Mouse (Mus musculus) right cerebral cortex, postnatal 4 days (tissue): ENCODE measurements around the gene Cux1.
"Not testable (repeated sequence)": the region's sequence is repeated elsewhere in the genome, so short reads cannot be mapped to it uniquely, and the experiment has no call there.

Experiments used
- DNase-seq: peaks from one replicate; pipeline ENCODE4 v3.0.0-alpha.2; 2022

The Cux1 gene

DNA sequence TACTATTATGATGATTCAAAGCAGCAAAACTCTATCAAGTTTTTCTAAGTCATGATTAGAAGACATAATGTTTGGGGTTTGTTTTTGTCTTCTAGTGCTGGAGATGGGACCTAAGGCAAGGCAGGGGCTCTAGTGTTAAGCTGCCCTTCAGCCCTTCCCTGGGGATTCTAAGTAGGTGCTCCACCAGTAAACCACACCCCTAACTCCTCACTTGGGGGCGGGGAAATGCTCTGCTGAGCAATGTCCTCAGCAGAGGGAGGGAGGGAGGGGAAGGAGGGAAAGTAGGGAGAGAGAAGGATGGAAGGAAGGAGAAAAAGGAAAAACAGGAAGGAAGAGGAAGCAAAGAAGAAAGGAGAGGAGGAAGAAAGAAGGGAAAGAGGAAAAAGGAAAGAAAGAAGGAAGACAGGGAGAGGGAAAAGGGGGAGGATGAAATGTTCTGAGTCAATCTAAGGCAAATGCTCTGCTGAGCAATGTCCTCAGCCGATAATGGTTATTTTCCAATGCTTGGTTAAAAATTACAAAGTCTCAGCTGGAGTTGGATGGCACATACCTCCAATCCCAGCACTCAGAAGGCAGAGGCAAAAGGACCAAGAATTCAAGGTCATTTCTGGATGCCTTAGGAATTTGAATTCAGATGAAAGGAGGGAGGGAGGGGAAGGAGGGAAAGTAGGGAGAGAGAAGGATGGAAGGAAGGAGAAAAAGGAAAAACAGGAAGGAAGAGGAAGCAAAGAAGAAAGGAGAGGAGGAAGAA lies 96.1 kb downstream of the Cux1 start:
- DNase-seq, result not testable (repeated sequence)

DNA sequence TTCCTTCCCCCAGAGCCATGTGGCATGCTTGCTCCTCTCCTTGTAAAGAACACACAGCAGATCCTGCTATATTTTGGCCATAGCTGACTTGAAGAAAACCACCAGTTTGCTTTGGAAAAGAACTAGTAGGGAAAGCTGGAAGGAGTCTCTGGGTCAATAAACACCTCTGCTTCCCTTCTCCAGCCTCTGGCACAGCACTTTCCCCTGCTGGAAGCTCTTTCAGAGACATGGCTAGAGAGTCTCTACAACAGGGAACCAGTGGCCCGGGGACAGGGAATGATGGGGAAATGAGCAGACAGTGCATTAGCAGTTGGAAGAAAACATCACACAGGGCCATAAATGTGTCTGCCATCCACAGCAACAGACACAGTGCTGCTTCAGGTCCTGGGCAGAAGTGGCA lies 98.0 kb downstream of the Cux1 start:
- no peak for DNase-seq

DNA sequence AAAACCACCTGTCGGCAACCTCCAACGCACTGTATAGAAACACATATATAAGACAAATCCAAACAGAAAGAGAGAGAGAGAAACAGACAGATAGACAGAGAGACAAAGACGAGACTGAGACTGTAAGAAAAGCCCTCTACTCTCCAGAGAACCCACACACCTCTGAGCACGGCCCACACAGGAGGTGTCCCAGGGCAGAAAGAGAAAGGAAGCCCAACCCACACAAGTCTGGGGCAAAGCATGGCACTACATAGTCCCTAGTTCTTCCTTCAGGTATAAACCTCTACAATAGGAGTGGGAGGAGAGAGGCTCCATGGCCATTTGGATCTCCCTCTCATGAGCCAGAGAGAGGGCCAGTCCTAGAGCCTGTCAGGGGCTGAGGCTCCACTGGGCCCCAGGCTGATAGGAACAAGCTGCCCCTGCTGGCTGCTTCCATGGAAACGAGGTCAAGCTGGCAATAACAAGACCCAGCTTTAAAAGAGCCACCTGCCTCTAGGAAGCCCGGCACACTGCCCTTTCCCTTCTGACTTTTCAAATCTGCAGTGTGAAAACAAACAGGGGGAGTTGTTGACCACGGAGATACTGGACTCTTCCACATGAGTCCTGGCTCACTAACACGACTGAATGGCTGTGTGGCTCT lies 99.8 kb downstream of the Cux1 start:
- no peak for DNase-seq

DNA sequence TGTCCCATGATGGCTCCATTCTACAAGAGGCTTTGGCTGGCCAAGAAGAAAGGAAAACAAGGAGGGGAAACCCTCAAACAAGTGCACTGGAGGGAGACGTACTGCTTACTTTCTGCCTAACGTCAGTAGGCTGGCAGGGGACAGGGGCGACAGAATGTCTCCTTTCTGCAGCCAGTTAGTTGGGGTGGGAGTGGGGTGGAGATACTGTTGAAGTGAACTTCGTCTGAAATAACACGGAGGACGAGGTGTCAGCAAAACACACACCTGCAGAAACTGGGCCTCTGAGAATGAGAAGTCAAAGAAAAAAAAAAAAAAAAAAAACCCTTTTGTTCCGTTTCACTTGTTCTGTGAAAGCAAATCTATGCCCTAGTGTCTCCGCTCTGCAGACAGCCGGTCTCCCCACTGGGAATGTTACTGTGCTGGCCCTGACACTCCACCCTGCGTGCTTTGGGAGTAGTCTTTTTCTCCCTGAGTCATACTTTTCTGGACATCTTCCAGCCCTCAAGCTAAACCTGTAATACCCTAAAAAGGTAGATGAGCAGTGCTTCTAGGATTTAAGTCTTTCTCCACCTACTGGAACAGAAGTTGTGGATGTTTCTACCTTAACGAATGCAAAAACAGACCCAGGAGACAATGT lies 101.4 kb downstream of the Cux1 start:
- DNase-seq, result no peak

DNA sequence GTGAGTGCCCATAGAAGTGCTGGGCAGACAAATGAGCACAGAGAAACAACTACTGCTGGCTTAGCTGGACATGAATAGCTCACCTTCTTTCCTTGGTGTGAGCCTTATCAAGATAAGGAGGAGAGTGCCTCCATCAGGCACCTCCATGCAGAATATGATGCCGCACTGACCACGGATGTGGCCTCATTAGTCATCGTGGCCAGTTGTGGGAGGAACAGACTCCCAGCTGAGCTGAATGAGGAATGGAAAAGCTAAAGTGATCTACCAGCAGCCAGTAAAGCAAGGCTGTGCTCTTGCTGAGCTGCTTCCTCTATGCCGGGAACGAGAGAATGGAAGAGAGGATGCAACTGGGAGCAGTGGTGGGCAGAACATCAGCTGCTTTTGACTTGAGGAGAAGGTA lies 101.9 kb downstream of the Cux1 start:
- no peak for DNase-seq

DNA sequence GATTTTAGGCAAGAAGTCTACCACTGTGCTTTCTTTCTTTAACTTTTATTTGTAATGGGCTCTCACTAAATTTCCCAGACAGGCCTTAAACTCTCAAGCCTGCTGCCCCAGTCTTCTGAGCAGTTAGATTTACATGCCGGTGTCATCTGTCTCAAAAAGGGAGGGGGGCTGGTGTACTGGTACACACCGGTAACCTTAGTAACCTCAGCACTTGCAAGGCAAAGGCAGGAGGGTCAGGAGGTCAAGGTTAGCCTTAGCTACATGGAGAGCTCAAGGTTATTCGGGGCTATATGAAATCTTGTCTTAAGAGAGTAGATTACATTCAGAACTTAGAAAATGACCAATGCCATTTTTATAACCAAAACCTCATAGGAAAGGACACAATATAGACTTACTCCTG lies 102.4 kb downstream of the Cux1 start:
- no peak for DNase-seq

DNA sequence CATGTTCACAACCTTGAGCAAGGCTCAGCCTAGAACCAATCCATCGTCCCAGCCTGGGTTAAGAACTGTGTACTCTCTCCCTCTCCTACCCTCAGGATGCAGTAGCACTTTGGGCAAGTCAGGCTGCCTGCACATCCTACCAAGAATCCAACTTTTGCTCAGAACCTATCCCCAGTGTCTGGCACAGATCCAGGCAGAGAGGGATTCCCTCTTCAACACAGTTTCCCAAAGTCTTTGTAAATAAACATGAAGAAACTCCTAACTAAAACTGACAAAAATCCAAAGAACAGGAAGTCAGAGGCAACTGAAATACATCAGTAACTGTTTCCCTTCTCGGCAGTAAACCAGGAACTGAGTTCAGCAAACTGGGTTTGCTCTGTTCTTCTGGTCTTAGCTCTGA lies 103.2 kb downstream of the Cux1 start:
- no peak for DNase-seq

DNA sequence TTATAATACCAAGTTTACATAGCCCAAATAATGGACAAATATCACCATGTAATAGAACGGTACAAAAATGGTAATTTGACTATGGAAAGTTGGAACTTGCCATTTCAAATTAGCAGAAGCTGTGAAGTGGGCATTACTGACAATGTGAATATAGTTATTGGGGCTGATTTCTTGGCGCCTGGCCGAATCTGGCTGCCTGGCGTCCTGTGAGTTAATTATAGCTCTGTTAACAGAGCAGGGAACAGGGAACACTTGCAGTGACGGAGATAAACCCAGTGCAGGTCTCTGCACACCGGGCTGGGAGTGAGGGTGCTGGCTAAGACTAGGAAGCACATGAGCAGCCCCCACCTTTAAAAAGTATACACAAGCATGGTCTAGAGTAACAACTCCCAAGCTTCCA lies 104.7 kb downstream of the Cux1 start:
- DNase-seq, result peak; percentile 44

DNA sequence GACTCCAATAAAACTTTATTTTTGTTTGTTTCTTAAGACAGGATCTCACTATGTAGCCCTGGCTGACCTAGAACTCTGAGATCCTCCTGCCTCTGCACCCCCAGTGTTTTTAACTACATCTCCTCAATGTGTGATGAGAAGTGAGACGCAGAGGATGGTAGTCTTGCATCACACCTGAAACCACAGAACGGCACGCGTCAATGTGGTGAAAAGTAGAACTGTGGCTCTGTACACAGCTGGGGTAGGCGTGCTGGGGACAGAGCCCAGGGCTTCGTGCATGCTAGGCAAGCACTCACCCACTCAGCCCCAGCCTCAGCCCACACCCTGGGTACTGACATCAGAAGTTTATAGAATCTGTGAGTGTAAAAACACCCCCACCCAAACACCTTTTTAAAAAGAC lies 107.4 kb downstream of the Cux1 start:
- no peak for DNase-seq

DNA sequence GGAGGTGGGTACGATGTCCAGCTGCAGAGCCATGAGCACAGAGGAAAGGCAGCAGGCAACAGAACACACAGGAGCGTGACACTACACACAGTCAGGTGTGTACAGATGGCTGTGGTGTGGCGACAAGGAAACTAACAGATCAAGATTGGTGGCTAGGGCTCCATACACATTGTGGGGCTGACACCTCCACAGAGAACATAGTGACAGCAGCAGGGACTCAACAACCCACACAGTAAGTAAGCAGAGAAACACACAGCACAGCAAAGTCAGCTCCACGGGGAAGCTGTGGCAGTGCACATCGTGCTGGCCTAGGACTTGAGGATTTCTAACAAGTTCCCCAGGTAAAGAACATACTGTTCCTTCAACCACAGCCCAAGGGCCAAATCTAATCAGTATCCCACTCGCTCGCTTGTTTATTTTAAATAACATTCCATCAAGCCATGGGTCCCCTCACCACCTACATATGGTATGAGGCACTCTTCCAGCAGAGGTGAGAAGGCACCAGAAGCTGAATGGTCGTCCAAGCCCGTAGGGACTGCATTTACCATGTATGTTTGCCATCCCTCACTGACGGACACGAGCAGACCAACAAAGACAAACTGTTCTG lies 108.3 kb downstream of the Cux1 start:
- no peak for DNase-seq

DNA sequence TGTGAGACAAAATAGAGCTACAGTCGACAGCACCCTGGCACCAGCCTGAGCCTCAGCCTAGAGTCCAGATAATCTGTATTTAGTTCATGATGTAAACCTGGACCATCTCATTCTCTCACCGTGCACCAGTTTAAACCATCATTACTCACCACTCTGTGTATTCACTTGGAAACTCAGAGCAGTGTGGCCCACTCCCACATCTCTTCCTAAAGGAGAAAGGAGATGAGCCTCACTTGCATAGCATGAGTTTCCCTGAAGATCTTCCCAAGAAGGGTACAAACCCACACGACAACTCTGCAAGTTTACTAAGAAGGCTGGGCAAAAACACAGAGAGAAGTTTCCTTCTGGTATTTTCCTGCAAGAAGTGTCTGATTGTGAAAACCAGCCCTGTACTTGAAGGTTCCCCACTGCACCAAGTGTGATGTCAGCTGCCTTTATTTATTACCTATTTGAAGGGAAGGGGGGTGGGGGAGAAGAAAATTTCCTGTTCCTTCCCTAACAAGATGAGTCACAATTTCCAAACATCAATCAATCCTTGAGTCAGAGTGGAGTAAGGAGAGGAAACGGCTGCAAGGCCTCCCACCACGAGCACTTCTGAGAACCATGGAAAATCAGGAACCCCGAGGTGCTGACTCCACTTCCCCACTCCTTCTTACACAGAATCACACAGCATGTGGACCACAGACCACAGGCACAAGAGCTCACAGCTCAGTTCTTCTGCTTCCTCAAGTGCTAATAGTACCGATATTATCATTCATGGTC lies 109.0 kb downstream of the Cux1 start:
- DNase-seq, result no peak

DNA sequence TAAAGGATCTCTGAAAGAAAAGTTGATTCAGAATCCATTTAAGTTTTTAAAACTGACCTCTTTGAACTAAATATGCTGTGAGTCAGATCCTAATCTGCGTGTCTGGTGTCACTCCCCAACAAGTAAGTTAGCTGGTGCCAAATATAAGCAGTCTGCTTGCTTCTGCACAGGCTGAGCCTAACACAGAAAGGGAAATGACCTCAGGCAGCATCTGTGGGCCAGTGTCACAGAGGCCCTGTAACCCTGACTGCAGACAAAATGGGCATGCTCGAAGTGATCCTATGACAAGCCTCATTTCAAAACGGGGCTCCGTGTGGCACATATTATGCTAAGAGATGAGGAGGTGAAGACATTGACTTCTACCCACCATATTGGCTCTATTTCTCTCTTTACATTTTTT lies 110.9 kb downstream of the Cux1 start:
- DNase-seq, result no peak

DNA sequence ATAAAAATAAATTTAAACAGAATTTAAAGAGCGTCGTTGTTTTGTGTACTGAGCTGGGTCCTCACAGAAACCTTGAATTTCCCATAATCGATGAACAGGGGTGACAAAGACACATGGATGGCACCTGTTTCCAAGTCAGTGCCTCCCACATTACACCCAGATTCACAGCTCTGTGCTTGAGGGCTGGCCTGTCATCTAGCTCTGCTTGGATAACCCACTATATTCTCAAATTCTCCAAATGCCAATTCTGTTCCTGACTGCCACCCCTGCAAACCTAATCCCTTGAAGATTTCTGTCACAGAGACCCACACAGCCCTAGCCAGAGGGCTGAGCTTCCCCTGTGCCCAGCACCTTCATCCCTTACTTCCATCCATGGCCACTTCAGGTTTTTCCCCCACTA lies 114.6 kb downstream of the Cux1 start:
- no peak for DNase-seq

DNA sequence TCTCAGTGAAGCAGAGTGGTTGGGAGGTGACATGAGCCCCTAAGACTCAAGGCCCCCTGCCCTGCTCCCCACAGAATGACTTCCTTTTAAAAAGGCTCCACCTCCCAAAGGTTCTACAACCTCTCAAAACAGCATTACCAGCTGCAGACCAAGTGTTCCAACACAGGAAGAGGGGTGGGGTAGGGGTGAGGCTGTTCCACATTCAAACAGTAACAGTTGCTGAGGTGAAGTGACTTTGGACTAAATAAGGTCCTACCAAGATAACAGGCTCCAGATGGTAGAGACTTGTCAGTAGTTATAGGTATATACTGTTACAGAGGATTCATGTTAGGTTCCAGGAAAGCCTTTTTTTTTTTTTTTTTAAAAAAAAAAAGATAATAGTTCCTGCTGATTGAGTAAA lies 117.5 kb downstream of the Cux1 start:
- no peak for DNase-seq

DNA sequence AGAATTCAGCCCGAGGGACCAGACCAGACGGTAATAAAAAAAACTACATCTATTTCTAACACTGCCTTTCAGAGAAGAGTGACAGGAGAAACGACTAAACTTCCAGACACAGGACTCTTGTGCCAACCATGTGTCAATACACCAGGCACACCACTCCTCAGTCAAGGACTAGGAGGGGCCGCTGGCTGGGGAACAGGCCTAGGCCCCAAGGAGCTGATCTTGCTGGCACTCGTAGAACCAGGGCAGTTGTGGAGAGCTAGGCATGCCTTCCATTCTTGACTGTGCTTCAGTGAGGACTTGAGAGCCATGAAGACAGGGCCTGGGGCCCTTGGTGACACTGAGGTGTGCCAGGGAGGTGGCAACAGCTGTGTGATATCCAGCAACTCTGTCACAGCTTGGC lies 121.3 kb downstream of the Cux1 start:
- DNase-seq, result no peak

DNA sequence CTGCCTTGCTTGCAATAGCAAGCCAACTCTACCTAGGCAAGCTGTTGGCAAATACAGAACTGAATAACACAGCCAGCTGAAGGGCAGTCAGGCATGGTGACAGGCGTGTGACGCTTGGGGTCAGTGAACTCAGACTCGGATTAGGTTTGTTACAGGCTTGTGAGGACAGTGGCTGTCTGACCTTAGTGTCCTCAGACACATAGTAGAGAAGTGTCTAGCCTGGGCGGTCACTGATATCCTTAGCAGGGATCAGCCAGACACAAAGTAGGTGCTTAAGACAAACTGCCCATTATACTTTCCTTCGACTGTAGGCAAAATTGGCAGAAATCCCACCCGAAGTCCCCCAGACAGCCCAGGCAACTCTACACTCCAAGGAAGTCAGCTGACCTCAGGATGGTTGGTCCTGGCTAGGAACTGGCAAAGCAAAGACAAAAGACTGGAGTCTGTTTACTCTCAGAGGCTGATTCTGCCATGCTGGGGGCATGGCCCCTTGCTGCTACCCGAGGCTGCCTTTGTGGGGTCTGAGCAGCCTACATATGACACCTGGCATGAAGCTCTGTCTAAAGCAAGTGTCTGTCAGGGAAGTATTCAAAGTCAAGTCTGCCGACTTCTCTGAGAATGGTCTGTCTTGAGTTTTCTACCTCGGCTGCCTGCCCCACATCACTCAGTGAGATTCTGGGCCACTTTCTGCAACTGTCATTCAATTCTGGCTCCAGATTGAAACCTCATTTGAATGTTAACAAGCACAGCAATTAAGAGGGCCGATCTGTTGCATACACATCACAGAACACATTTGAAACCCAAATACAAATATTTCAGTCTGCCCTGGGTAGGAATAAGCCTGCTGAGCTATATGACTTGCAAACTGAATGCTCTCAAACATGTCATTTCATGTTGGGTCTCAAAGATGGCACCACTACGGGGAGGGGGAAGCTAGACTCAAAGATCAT lies 124.8 kb downstream of the Cux1 start:
- DNase-seq, result no peak

DNA sequence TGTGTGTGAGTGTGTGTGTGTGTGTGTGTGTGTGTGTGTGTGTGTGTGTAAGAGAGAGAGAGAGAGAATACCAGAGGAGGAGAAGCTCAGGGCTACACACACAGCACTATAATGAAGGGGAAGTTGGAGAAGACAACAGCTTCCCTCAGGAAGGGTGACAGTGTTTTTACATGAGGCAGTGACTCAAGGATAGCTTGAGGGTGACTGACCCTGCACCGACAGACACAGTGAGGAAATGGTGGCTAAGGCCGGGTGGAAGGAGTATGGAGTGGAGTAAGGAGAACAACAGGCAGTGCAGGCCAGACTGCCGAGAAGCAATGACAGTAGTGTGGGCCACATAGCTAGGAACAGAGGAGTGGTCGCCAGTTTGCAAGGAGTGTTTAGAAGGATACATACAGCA lies 137.6 kb downstream of the Cux1 start:
- DNase-seq, result no peak

DNA sequence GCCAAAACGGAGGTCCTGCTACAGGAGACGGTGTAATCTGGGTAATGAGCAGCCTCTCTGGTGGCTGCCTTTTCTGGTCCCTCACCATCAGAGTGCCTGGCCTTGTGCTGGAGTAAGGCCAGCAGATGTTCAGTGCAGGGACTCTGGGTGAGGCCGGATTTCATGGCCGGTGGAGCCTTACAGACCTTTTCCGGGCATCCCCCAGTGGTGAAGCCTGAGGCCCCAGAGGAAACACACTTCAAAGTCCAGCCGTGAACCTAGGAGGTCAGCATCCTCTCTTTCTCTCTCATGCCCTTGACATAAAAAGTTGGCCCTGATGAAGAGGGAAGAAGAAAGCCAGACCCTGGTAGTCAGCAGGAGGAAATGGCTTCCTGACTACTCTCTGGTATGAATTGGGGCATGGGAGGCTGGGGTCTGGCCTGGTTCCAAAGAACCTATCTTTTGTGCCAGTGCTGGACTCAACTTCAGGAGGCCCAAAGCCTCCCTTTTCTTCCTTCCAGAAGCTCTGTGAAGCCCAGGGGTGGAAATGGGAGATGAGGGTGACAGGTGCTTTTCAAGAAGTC lies 138.7 kb downstream of the Cux1 start:
- DNase-seq, result no peak

DNA sequence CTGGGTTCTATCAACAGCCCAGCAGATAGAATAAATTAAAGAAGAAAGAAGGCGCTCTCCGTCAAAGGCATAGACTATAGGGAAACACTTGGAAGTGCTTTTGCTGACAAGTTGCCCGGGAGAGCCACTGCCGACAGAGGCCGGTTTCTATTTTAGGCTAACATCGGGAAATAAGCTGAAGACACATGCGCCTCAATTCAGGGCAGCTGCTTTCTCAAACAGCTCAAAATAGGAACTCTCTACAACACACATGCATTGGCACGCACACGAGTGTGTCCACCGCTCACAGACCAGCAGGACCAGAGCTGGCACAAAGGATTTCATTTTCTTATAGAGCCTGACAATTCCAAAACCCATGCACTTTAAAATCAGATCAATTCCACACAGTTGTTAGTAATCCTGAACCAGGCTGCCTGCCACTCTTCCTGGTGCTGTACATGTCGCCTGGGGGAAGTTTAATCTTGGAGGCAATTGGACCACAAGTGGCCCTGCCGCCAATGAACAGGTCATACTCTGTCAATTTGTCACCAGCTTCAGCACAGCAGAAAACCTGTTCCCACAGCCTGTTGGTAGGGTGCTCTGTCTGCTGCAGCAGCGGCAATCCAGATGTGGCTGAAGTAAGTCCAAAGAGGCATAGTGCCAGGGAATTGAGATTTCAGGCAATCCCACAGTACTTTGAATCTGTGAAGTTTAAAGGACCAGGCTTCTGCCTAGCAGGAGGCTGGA lies 139.4 kb downstream of the Cux1 start:
- peak; percentile 24 for DNase-seq

DNA sequence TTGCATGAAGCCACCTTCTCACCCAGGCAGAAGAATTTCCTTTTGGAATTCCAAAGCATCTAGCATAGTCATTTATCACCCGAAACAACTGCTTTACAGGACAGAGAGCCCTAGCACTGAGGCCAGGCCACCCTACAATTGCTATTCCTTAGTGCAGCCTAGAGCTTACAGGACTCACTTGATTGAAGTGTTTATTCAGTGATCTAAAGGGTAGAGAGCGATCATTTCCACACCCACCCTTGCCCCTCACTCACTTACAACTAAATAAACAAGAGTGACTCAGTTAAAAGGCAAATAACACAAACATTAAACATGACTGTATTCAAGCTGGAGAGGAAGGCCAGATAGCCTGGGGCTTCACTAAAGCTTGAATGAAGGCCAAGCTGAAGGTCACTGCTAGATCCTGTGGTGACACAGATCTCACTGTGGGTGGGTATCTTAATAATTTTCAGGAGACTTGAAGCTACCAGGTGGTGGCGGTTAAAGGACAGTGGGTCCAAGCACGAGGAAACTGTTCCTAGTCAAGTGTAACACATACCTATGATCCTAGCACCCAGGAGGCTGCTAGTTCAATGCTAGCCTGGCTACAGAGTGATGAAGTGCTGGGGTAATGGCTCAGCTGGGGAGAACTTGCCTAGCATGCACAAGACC lies 140.0 kb downstream of the Cux1 start:
- DNase-seq, result no peak
